Mouse (Mus musculus): ENCODE measurements around the gene Nav2. TPM values are rescaled to one million over a fixed set of nuclear protein-coding genes. Genes with fewer than 3 reads are reported as not detected.

The Nav2 gene
- total and polyA plus RNA-seq, 3 experiments, result under 0.01 TPM; not detected in 2

DNA sequence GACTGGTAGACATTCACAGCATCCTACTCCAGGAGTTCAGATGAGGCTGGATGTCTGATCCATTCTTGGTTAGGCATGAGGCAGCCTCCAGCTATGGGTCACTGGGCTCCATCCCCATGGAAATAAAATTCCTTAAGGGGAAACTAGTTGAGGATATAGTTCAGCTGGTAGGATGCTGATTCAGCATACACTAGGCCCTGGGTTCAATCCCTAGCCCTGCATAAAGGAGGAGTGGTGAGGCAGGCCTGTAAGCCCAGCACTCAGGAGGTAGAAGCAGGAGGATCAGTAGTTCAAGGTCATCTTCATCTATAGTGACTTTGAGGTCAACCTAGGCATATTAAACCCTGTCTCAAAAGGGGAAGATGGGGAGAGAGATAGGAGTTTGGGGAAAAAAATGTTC lies 44.3 kb upstream of the Nav2 start:
- Histone ChIP-seq H3K4me3 (replicated peaks in 1 of 3; ENCODE audit: low read depth in 2 of 3, low read length in 2 of 3, poor library complexity in 1 of 3) (no peak overlapping the region), H3K9ac (ENCODE audit: insufficient read depth, low read depth) (no peak overlapping the region), H3K4me2 (ENCODE audit: insufficient read depth, low read depth, poor library complexity, severe bottlenecking) (no peak overlapping the region), H3K27ac (ENCODE audit: insufficient read depth, low read depth) (no peak overlapping the region), H3K27me3 (replicated peaks) (no peaks in the 10 kb centered on the region), H3K79me2 (replicated peaks; ENCODE audit: control insufficient read depth, extremely low read depth, insufficient read depth, poor library complexity, severe bottlenecking) (no peaks in the 10 kb centered on the region), H3K36me3 (replicated peaks in 1 of 2; ENCODE audit: control insufficient read depth in 1 of 2, insufficient read depth in 1 of 2, low read length in 1 of 2) (peaks cover 17 to 51% of the 10 kb centered on the region in 2 experiments), H3K9me3 (replicated peaks; ENCODE audit: low read length) (no peaks in the 10 kb centered on the region), H3K4me1 (ENCODE audit: control insufficient read depth in 1 of 2, insufficient read depth in 2 of 2) (peaks cover 0 to 13% of the 10 kb centered on the region in 2 experiments; a peak in 1 of 4 replicates)
- no peak for TF ChIP-seq POLR2AphosphoS2 (IDR thresholded peaks at IDR 0.05; ENCODE audit: low read depth, low read length)
- TF ChIP-seq GABPA (IDR thresholded peaks at IDR 0.05; ENCODE audit: insufficient replicate concordance, low read depth, low read length), result no peak
- TF ChIP-seq MXI1 (IDR thresholded peaks at IDR 0.05; ENCODE audit: low read depth, low read length), result no peak
- no peak for TF ChIP-seq MYC (IDR thresholded peaks at IDR 0.05; ENCODE audit: low read depth, low read length)
- TF ChIP-seq NELFE (IDR thresholded peaks at IDR 0.05; ENCODE audit: low read depth, low read length), result no peak
- TF ChIP-seq ETS1 (conservative IDR thresholded peaks at IDR 0.05; ENCODE audit: low read depth, low read length), result no peak
- TF ChIP-seq POLR2A (IDR thresholded peaks at IDR 0.05; ENCODE audit: low read depth, low read length), result no peak
- TF ChIP-seq ZC3H11A (IDR thresholded peaks at IDR 0.05; ENCODE audit: low read depth, low read length), result no peak
- TF ChIP-seq USF1 (IDR thresholded peaks at IDR 0.05; ENCODE audit: low read depth, low read length), result no peak
- no peak for TF ChIP-seq E2F4 (IDR thresholded peaks at IDR 0.05; ENCODE audit: insufficient replicate concordance, low read depth, low read length)
- no peak for TF ChIP-seq CHD1 (IDR thresholded peaks at IDR 0.05; ENCODE audit: low read depth, low read length)
- TF ChIP-seq IRF4 (IDR thresholded peaks at IDR 0.05; ENCODE audit: low read depth, low read length), result no peak
- no peak for TF ChIP-seq CTCF (conservative IDR thresholded peaks at IDR 0.05 in 1 of 2, IDR thresholded peaks at IDR 0.05 in 1 of 2; ENCODE audit: low read depth in 2 of 2, low read length in 2 of 2)
- TF ChIP-seq RCOR1 (conservative IDR thresholded peaks at IDR 0.05; ENCODE audit: low read depth, low read length), result no peak
- TF ChIP-seq MEF2A (IDR thresholded peaks at IDR 0.05; ENCODE audit: borderline replicate concordance, low read depth, low read length), result no peak
- TF ChIP-seq RAD21 (IDR thresholded peaks at IDR 0.05; ENCODE audit: low read depth, low read length), result no peak
- TF ChIP-seq HCFC1 (IDR thresholded peaks at IDR 0.05; ENCODE audit: low read depth, low read length), result no peak
- TF ChIP-seq ELF1 (IDR thresholded peaks at IDR 0.05; ENCODE audit: low read depth, low read length), result no peak
- in situ Hi-C loops (cut with MboI; ENCODE audit: low pct_ligation_motif_present, low pct_unique_long_range_greater_than_20kb, low sequenced_read_pairs) (no loop called here), dilution Hi-C loops (cut with MboI; ENCODE audit: extremely low pct_ligation_motif_present, extremely low pct_unique_long_range_greater_than_20kb, low sequenced_read_pairs) (no loop called here)
- no peak for DNase-seq (ENCODE audit: extremely low read depth)

DNA sequence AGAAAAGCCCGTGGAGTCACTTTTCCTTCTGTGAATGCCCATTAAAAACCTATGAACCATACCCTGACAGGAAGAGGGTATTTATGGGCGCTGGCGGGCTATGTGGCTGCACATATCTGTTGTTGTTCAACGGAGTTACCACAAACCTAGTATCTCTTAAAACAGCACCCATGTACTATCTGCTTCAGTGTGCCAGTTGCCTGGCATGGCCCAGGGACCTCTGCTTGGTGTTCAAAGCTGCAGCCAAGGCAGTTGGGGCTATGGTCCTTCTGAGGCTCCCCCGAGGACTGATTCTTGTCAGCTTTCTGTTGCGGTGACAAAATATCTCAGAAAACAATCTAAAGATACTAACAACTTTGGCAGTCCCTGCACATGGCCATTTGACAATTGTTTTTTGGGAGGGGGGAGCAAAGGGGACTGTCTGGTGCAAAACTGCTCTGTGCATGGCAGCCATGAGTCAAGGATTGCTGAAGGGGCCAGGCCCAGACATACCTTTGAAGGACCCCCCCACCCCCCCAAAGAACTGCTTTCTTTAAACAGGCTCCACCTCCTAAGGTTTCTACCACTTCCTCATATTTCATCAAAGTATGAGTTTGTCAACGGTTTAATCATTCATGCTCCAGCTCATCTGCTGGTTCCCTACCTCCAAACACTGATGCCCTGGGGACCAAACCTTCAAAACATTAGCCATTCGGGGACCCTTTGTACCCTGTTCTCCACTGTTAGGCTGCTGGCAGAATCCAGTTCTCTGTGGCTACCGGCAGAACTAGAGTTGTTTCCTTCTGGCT lies 43.7 kb upstream of the Nav2 start:
- Histone ChIP-seq H3K27ac (ENCODE audit: insufficient read depth, low read depth) (no peak overlapping the region), H3K36me3 (replicated peaks in 1 of 2; ENCODE audit: control insufficient read depth in 1 of 2, insufficient read depth in 1 of 2, low read length in 1 of 2) (peaks cover 22 to 58% of the 10 kb centered on the region in 2 experiments), H3K4me2 (ENCODE audit: insufficient read depth, low read depth, poor library complexity, severe bottlenecking) (no peak overlapping the region), H3K4me3 (replicated peaks in 1 of 3; ENCODE audit: low read depth in 2 of 3, low read length in 2 of 3, poor library complexity in 1 of 3) (no peak overlapping the region), H3K9me3 (replicated peaks; ENCODE audit: low read length) (no peaks in the 10 kb centered on the region), H3K4me1 (ENCODE audit: control insufficient read depth in 1 of 2, insufficient read depth in 2 of 2) (peaks cover 0 to 13% of the 10 kb centered on the region in 2 experiments; a peak in 1 of 4 replicates), H3K79me2 (replicated peaks; ENCODE audit: control insufficient read depth, extremely low read depth, insufficient read depth, poor library complexity, severe bottlenecking) (no peaks in the 10 kb centered on the region), H3K9ac (ENCODE audit: insufficient read depth, low read depth) (no peak overlapping the region), H3K27me3 (replicated peaks) (no peaks in the 10 kb centered on the region)
- in situ Hi-C loops (cut with MboI; ENCODE audit: low pct_ligation_motif_present, low pct_unique_long_range_greater_than_20kb, low sequenced_read_pairs) (no loop called here), dilution Hi-C loops (cut with MboI; ENCODE audit: extremely low pct_ligation_motif_present, extremely low pct_unique_long_range_greater_than_20kb, low sequenced_read_pairs) (no loop called here)
- no peak for TF ChIP-seq PAX5 (IDR thresholded peaks at IDR 0.05; ENCODE audit: low read length)
- no peak for TF ChIP-seq ZMIZ1 (IDR thresholded peaks at IDR 0.05; ENCODE audit: low read depth, low read length)
- TF ChIP-seq JUN (IDR thresholded peaks at IDR 0.05; ENCODE audit: insufficient read depth, low read depth, low read length), result no peak
- TF ChIP-seq SIN3A (IDR thresholded peaks at IDR 0.05; ENCODE audit: low read length), result no peak
- no peak for TF ChIP-seq SMC3 (IDR thresholded peaks at IDR 0.05; ENCODE audit: low read depth, low read length)
- DNase-seq (ENCODE audit: extremely low read depth), result peak; percentile 37
